Mouse (Mus musculus) lung, adult 2 months (tissue): Measurements from ENCODE around the gene Agap1.

Experiments used
- CTCF ChIP-seq: fragments of 200-500 bp; IDR thresholded peaks from 2 replicates; pipeline ENCODE4 v1.5.1; 2011; ENCODE audit warnings: mild to moderate bottlenecking, low read length, control low read depth; ENCODE audit not compliant: insufficient read depth
- POLR2A ChIP-seq: fragments of 200-500 bp; IDR thresholded peaks from 2 replicates; pipeline ENCODE4 v1.6.1; 2011; ENCODE audit warnings: low read depth, mild to moderate bottlenecking, control low read depth, low read length, borderline replicate concordance; ENCODE audit errors: extremely low read depth

GRCm38 (mm10) chr1:89552470-89552869 is 97.9 kb downstream of the Agap1 start:
- TF ChIP-seq CTCF (no peak), POLR2A (no peak)
